Mouse (Mus musculus): ENCODE data around the gene Ptges3l. TPM values are rescaled to one million over a fixed set of nuclear protein-coding genes. Genes with fewer than 3 reads are reported as not detected.
A peak's percentile ranks its signal among the peaks of the same experiment; 100 is the strongest.
"Not testable (repeated sequence)": the region's sequence is repeated elsewhere in the genome, so short reads cannot be mapped to it uniquely, and the experiment has no call there.

Ptges3l gene
- total RNA-seq (2021), result 1 to 10 TPM; 1.7 to 2.0 TPM

- DNase-seq, result peak; percentile 97 to 98
These were observed at the start of gene Ptges3l, which contains the start of gene Rundc1 for GRCm38 (mm10) chr11:101424925-101425813. Ptges3l (minus strand) TSS chr11:101425333. Rundc1 (plus strand) TSS chr11:101425085.

- no peak for DNase-seq
These were observed 49.2 kb upstream of the Ptges3l start for GRCm38 (mm10) chr11:101474298-101474697.

- DNase-seq, result not testable (repeated sequence)
These were observed 48.6 kb upstream of the Ptges3l start for GRCm38 (mm10) chr11:101473686-101474085.

- DNase-seq, result peak in 1 of 2 experiments; percentile 32
These were observed 47.2 kb upstream of the Ptges3l start for GRCm38 (mm10) chr11:101472336-101472735.

GRCm38 (mm10) chr11:101471926-101472325 lies 46.8 kb upstream of the Ptges3l start:
- DNase-seq, result no peak

GRCm38 (mm10) chr11:101470206-101470605 lies 45.1 kb upstream of the Ptges3l start:
- no peak for DNase-seq

- no peak for DNase-seq
These were observed 44.0 kb upstream of the Ptges3l start for GRCm38 (mm10) chr11:101469155-101469554.

- no peak for DNase-seq
These were observed 43.6 kb upstream of the Ptges3l start for GRCm38 (mm10) chr11:101468731-101469130.

GRCm38 (mm10) chr11:101468263-101468688 lies 43.1 kb upstream of the Ptges3l start:
- peak; percentile 31 to 32 for DNase-seq

- peak; percentile 62 to 66 for DNase-seq
These were observed 42.5 kb upstream of the Ptges3l start for GRCm38 (mm10) chr11:101467477-101468262.

- not testable (repeated sequence) for DNase-seq
These were observed 41.4 kb upstream of the Ptges3l start for GRCm38 (mm10) chr11:101466552-101466950.

- peak; percentile 38 for DNase-seq
These were observed 40.9 kb upstream of the Ptges3l start, which contains the start of gene Vat1 for GRCm38 (mm10) chr11:101465869-101466551. Vat1 (minus strand) TSS chr11:101466230.

- no peak for DNase-seq
These were observed 40.2 kb upstream of the Ptges3l start for GRCm38 (mm10) chr11:101465101-101465868.

GRCm38 (mm10) chr11:101464211-101465100 lies 39.3 kb upstream of the Ptges3l start, which contains the start of gene Rnd2:
Rnd2 (plus strand) TSS chr11:101464999.
- DNase-seq, result no peak

- DNase-seq, result no peak
These were observed 37.7 kb upstream of the Ptges3l start for GRCm38 (mm10) chr11:101462583-101463440.

- DNase-seq, result no peak
These were observed 37.0 kb upstream of the Ptges3l start for GRCm38 (mm10) chr11:101462141-101462540.

GRCm38 (mm10) chr11:101460321-101460720 lies 35.2 kb upstream of the Ptges3l start:
- DNase-seq, result no peak

- DNase-seq, result no peak
These were observed 34.6 kb upstream of the Ptges3l start for GRCm38 (mm10) chr11:101459716-101460115.

- no peak for DNase-seq
These were observed 33.1 kb upstream of the Ptges3l start for GRCm38 (mm10) chr11:101458217-101458616.

Data from layer of hippocampus, postnatal 36 days (tissue).